Mouse (Mus musculus): ENCODE results near the gene Tnks2. TPM values are rescaled to one million over a fixed set of nuclear protein-coding genes. Genes with fewer than 3 reads are reported as not detected.

Tnks2 gene
- polyA plus RNA-seq, 1 experiment from 2014 or later = 16.2 TPM

GRCm38 (mm10) chr19:36803403-36803802, 30.6 kb upstream of the Tnks2 start:
- no peak for ATAC-seq
- Histone ChIP-seq H3K4me2 (ENCODE audit: low read depth, low read length) (no peak overlapping the region), H3K9me3 (ENCODE audit: control insufficient read depth, low read length) (peaks cover 6% of the 10 kb centered on the region), H3K9ac (ENCODE audit: low read depth, low read length) (no peak overlapping the region), H3K27me3 (replicated peaks; ENCODE audit: control insufficient read depth, insufficient read depth, low read length) (no peaks in the 10 kb centered on the region), H3K36me3 (ENCODE audit: control insufficient read depth, insufficient read depth, low read length) (no peaks in the 10 kb centered on the region), H3K4me1 (ENCODE audit: control insufficient read depth, insufficient read depth, low read length) (peaks cover 3% of the 10 kb centered on the region), H3K27ac (ENCODE audit: low read length) (no peak overlapping the region), H3K4me3 (ENCODE audit: low read length) (no peak overlapping the region)
- WGBS = 92% methylated on average over 8 of the region's 8 CpGs

GRCm38 (mm10) chr19:36806842-36807241, 27.2 kb upstream of the Tnks2 start:
- Histone ChIP-seq H3K27ac (ENCODE audit: low read length) (no peak overlapping the region), H3K27me3 (replicated peaks; ENCODE audit: control insufficient read depth, insufficient read depth, low read length) (no peaks in the 10 kb centered on the region), H3K9me3 (ENCODE audit: control insufficient read depth, low read length) (peaks cover 6% of the 10 kb centered on the region), H3K9ac (ENCODE audit: low read depth, low read length) (no peak overlapping the region), H3K4me3 (ENCODE audit: low read length) (no peak overlapping the region), H3K4me1 (ENCODE audit: control insufficient read depth, insufficient read depth, low read length) (peaks cover 3% of the 10 kb centered on the region; the same call in 1 of the 2 replicates), H3K4me2 (ENCODE audit: low read depth, low read length) (no peak overlapping the region), H3K36me3 (ENCODE audit: control insufficient read depth, insufficient read depth, low read length) (no peaks in the 10 kb centered on the region)
- 59% methylated on average over 2 of the region's 2 CpGs for WGBS
- ATAC-seq = no peak

- H3K9ac ChIP-seq (ENCODE audit: low read depth, low read length) = peak overlapping the region; percentile 25; the same call in 1 of the 2 replicates
- H3K27me3 ChIP-seq (replicated peaks; ENCODE audit: control insufficient read depth, insufficient read depth, low read length) = no peaks in the 10 kb centered on the region
- H3K4me3 ChIP-seq (ENCODE audit: low read length) = peak overlapping the region; percentile 28
- WGBS = 41% methylated on average over 21 of the region's 21 CpGs
- H3K4me2 ChIP-seq (ENCODE audit: low read depth, low read length) = peak overlapping the region; percentile 15
- peak overlapping the region; percentile 60 for H3K27ac ChIP-seq (ENCODE audit: low read length)
- H3K36me3 ChIP-seq (ENCODE audit: control insufficient read depth, insufficient read depth, low read length) = no peaks in the 10 kb centered on the region
- peak; percentile 93 for ATAC-seq
- peaks cover 3% of the 10 kb centered on the region; the same call in 1 of the 2 replicates for H3K4me1 ChIP-seq (ENCODE audit: control insufficient read depth, insufficient read depth, low read length)
- no peaks in the 10 kb centered on the region for H3K9me3 ChIP-seq (ENCODE audit: control insufficient read depth, low read length)
Measured at GRCm38 (mm10) chr19:36808426-36809105, 25.5 kb upstream of the Tnks2 start.

- peak; percentile 34; the same call in 1 of the 2 replicates for ATAC-seq
- no peaks in the 10 kb centered on the region for H3K27me3 ChIP-seq (replicated peaks; ENCODE audit: control insufficient read depth, insufficient read depth, low read length)
- WGBS = 38% methylated on average over 12 of the region's 12 CpGs
- H3K9ac ChIP-seq (ENCODE audit: low read depth, low read length) = no peak overlapping the region
- H3K4me2 ChIP-seq (ENCODE audit: low read depth, low read length) = no peak overlapping the region
- H3K36me3 ChIP-seq (ENCODE audit: control insufficient read depth, insufficient read depth, low read length) = no peaks in the 10 kb centered on the region
- H3K27ac ChIP-seq (ENCODE audit: low read length) = no peak overlapping the region
- H3K4me1 ChIP-seq (ENCODE audit: control insufficient read depth, insufficient read depth, low read length) = peaks cover 3% of the 10 kb centered on the region; the same call in 1 of the 2 replicates
- H3K4me3 ChIP-seq (ENCODE audit: low read length) = no peak overlapping the region
- no peaks in the 10 kb centered on the region for H3K9me3 ChIP-seq (ENCODE audit: control insufficient read depth, low read length)
Measured at GRCm38 (mm10) chr19:36809476-36810168, 24.4 kb upstream of the Tnks2 start.

GRCm38 (mm10) chr19:36812011-36812410, 22.0 kb upstream of the Tnks2 start:
- Histone ChIP-seq H3K4me3 (ENCODE audit: low read length) (no peak overlapping the region), H3K4me1 (ENCODE audit: control insufficient read depth, insufficient read depth, low read length) (0 out of 2 replicates have a peak, but pooled peaks cover 2% of the 10 kb centered on the region), H3K9ac (ENCODE audit: low read depth, low read length) (no peak overlapping the region), H3K36me3 (ENCODE audit: control insufficient read depth, insufficient read depth, low read length) (no peaks in the 10 kb centered on the region), H3K27me3 (replicated peaks; ENCODE audit: control insufficient read depth, insufficient read depth, low read length) (no peaks in the 10 kb centered on the region), H3K4me2 (ENCODE audit: low read depth, low read length) (no peak overlapping the region), H3K27ac (ENCODE audit: low read length) (no peak overlapping the region), H3K9me3 (ENCODE audit: control insufficient read depth, low read length) (no peaks in the 10 kb centered on the region)
- no peak for ATAC-seq
- 56% methylated on average over 8 of the region's 8 CpGs for WGBS

- Histone ChIP-seq H3K4me1 (ENCODE audit: control insufficient read depth, insufficient read depth, low read length) (0 out of 2 replicates have a peak, but pooled peaks cover 2% of the 10 kb centered on the region), H3K4me2 (ENCODE audit: low read depth, low read length) (peak overlapping the region; percentile 56), H3K27ac (ENCODE audit: low read length) (no peak overlapping the region), H3K9me3 (ENCODE audit: control insufficient read depth, low read length) (no peaks in the 10 kb centered on the region), H3K9ac (ENCODE audit: low read depth, low read length) (peak overlapping the region; percentile 54; the same call in 1 of the 2 replicates), H3K27me3 (replicated peaks; ENCODE audit: control insufficient read depth, insufficient read depth, low read length) (no peaks in the 10 kb centered on the region), H3K4me3 (ENCODE audit: low read length) (peak overlapping the region; percentile 31), H3K36me3 (ENCODE audit: control insufficient read depth, insufficient read depth, low read length) (no peaks in the 10 kb centered on the region)
- 19% methylated on average over 32 of the region's 32 CpGs for WGBS
- peak; percentile 71 for ATAC-seq
Measured at GRCm38 (mm10) chr19:36815396-36816271, 18.4 kb upstream of the Tnks2 start.

- H3K9ac ChIP-seq (ENCODE audit: low read depth, low read length) = peak overlapping the region; percentile 65
- H3K9me3 ChIP-seq (ENCODE audit: control insufficient read depth, low read length) = no peaks in the 10 kb centered on the region
- H3K27me3 ChIP-seq (replicated peaks; ENCODE audit: control insufficient read depth, insufficient read depth, low read length) = no peaks in the 10 kb centered on the region
- H3K4me2 ChIP-seq (ENCODE audit: low read depth, low read length) = peak overlapping the region; percentile 63
- 0 out of 2 replicates have a peak, but pooled peaks cover 2% of the 10 kb centered on the region for H3K4me1 ChIP-seq (ENCODE audit: control insufficient read depth, insufficient read depth, low read length)
- no peak overlapping the region for H3K27ac ChIP-seq (ENCODE audit: low read length)
- H3K36me3 ChIP-seq (ENCODE audit: control insufficient read depth, insufficient read depth, low read length) = no peaks in the 10 kb centered on the region
- H3K4me3 ChIP-seq (ENCODE audit: low read length) = peak overlapping the region; percentile 43
- 6% methylated on average over 22 of the region's 22 CpGs for WGBS
- peak; percentile 49 for ATAC-seq
Measured at GRCm38 (mm10) chr19:36818141-36818885, 15.7 kb upstream of the Tnks2 start.

GRCm38 (mm10) chr19:36819199-36819598, 14.8 kb upstream of the Tnks2 start:
- Histone ChIP-seq H3K4me3 (ENCODE audit: low read length) (no peak overlapping the region), H3K27ac (ENCODE audit: low read length) (no peak overlapping the region), H3K4me1 (ENCODE audit: control insufficient read depth, insufficient read depth, low read length) (0 out of 2 replicates have a peak, but pooled peaks cover 2% of the 10 kb centered on the region), H3K9ac (ENCODE audit: low read depth, low read length) (no peak overlapping the region), H3K27me3 (replicated peaks; ENCODE audit: control insufficient read depth, insufficient read depth, low read length) (no peaks in the 10 kb centered on the region), H3K36me3 (ENCODE audit: control insufficient read depth, insufficient read depth, low read length) (no peaks in the 10 kb centered on the region), H3K4me2 (ENCODE audit: low read depth, low read length) (no peak overlapping the region), H3K9me3 (ENCODE audit: control insufficient read depth, low read length) (no peaks in the 10 kb centered on the region)
- WGBS = 69% methylated on average over 6 of the region's 6 CpGs
- no peak for ATAC-seq
